ENCODE assay signal across 8 mouse cellular contexts in the genomic region with DNA sequence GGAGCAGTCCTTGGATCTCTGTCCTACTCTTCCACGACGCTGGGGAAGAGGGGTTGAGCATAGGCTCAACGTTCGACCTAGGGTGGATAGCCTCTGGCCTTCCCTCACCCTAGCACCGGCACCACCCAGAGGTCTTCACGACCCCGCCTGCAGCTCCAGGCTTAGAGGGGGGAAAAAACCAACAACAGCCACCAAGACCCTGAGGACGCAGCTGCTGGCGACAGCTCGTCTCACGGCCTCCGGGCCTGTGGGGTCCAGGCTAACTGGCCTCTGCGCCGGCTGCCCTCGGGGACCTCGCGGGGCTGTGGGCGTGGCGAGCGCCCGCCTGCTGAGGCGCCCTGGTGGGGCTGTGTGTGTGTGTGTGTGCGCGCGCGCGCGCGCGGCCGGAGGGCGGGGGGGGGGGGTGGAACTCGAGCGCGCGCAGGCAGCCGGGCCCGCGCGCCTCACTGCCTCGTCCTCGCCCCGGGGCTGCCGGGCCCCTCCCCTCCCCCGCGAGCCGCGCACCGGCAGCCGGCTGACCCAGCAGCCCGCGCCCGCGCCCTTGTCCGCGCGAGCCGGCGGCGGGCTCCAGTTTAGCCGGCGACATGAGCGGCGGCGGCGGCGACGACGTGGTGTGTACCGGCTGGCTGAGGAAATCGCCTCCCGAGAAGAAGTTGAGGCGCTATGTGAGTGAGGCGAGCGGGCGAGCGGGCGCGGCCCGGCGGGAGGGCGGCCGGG. TPM values are rescaled to one million over a fixed set of nuclear protein-coding genes. Genes with fewer than 3 reads are reported as not detected.
DNase-seq lines count a peak whose midpoint lies in the region; ATAC-seq and TF ChIP-seq lines count a peak whose summit lies in the region.

A gene (plus strand): TSS at position 345 of the 717 bp plus-strand sequence.

- H3K9me3 ChIP-seq in embryonic facial prominence, embryonic 14.5 days (ENCODE audit: control insufficient read depth, low read length): no peaks in the 10 kb centered on the region

- ATAC-seq in embryonic facial prominence, embryonic 14.5 days (ENCODE audit: low read depth): peak; percentile 83

- 0 out of 2 replicates have a peak, but pooled peaks have one; percentile 7 for TF ChIP-seq CTCF in heart, adult 2 months (IDR thresholded peaks at IDR 0.05)

- peaks cover 4% of the 10 kb centered on the region; the same call in 1 of the 2 replicates for H3K4me1 ChIP-seq in embryonic facial prominence, embryonic 14.5 days (ENCODE audit: control insufficient read depth, insufficient read depth, low read length)
- H3K4me1 ChIP-seq in heart, adult 2 months (ENCODE audit: control insufficient read depth, insufficient read depth, low read length): peaks cover 14% of the 10 kb centered on the region

- TF ChIP-seq POLR2A in heart, adult 2 months (IDR thresholded peaks at IDR 0.05; ENCODE audit: insufficient read depth, low read depth, low read length): peak; percentile 56

- peak; percentile 18 for DNase-seq in 3T3-L1 (ENCODE audit: low read depth, low spot score)
- DNase-seq in adrenal gland, postnatal 4 days (ENCODE audit: low spot score in 2 of 2): peak; percentile 53 to 61
- DNase-seq in embryonic facial prominence, embryonic 14.5 days (ENCODE audit: low spot score): peak; percentile 75
- DNase-seq in heart, adult 2 months: peak; percentile 86 to 90
- peak; percentile 73 for DNase-seq in kidney, adult 8-10 months
- peak; percentile 85 for DNase-seq in liver
- peak; percentile 12 to 64 for DNase-seq in monocyte, adult 2 months (ENCODE audit: low read depth in 1 of 2, low spot score in 2 of 2)
- peak; percentile 56 to 61 for DNase-seq in spleen, postnatal 36 days (ENCODE audit: low spot score in 2 of 2)

- H3K4me3 ChIP-seq in embryonic facial prominence, embryonic 14.5 days (ENCODE audit: low read depth, low read length): peak within 1 kb of the TSS; percentile 95
- peak within 1 kb of the TSS; percentile 82 for H3K4me3 ChIP-seq in heart, adult 2 months

- no peaks in the 10 kb centered on the region for H3K36me3 ChIP-seq in embryonic facial prominence, embryonic 14.5 days (ENCODE audit: control insufficient read depth, insufficient read depth, low read length)
- H3K36me3 ChIP-seq in heart, adult 2 months (ENCODE audit: control insufficient read depth, insufficient read depth, low read length): peaks cover 6% of the 10 kb centered on the region

- H3K4me2 ChIP-seq in embryonic facial prominence, embryonic 14.5 days (ENCODE audit: low read depth, low read length): peak within 1 kb of the TSS; percentile 84

- intact Hi-C loops in heart, adult 2 months (cut with DNase I): loop anchor here (5.0 kb wide), 2 partner anchors 46 to 106 kb away; no protein-coding TSS in a partner anchor

- 0% methylated on average over 3 of the region's 83 CpGs for WGBS in embryonic facial prominence, embryonic 14.5 days
- WGBS in heart, adult 2 months: 2% methylated on average over 64 of the region's 83 CpGs

- H3K9ac ChIP-seq in embryonic facial prominence, embryonic 14.5 days (ENCODE audit: low read depth, low read length): peak within 1 kb of the TSS; percentile 88
- peak within 1 kb of the TSS; percentile 100 for H3K9ac ChIP-seq in heart, adult 2 months (ENCODE audit: low read depth, low read length)

- H3K79me2 ChIP-seq in heart, adult 2 months (replicated peaks; ENCODE audit: control insufficient read depth, insufficient read depth, low read length): peaks cover 2% of the 10 kb centered on the region; the same call in 1 of the 2 replicates

- no peak for TF ChIP-seq EP300 in heart, adult 2 months (IDR thresholded peaks at IDR 0.05; ENCODE audit: insufficient read depth, low read depth, low read length)

- peak within 1 kb of the TSS; percentile 88 for H3K27ac ChIP-seq in embryonic facial prominence, embryonic 14.5 days (replicated peaks; ENCODE audit: low read depth, low read length)
- H3K27ac ChIP-seq in heart, adult 2 months: peak within 1 kb of the TSS; percentile 97

- H3K27me3 ChIP-seq in embryonic facial prominence, embryonic 14.5 days (replicated peaks; ENCODE audit: control insufficient read depth, insufficient read depth, low read length): no peaks in the 10 kb centered on the region
- H3K27me3 ChIP-seq in heart, adult 2 months (ENCODE audit: control insufficient read depth, insufficient read depth, low read length): no peaks in the 10 kb centered on the region

RNA-seq across cellular contexts. Expression of the gene that starts here (rescaled TPM):
- total RNA-seq in adrenal gland, postnatal 4 days (2021): 10 to 100 TPM; 34.8 to 41.4 TPM
- 6.5 and 7.6 TPM in 2 replicates for polyA plus RNA-seq in embryonic facial prominence, embryonic 14.5 days (2014; fragmentation: Nextera tagmentation; extraction: Ambion mirVana)
- total RNA-seq in heart, adult 2 months (2021): 10 to 100 TPM; 16.4 to 17.6 TPM
- 15.9 and 20.8 TPM in 2 replicates for polyA plus RNA-seq in heart, adult 2 months (2012; rRNA removed)

Comparison
In these comparisons a context has a peak if more than half of its experiments do, and no peak if none do; other contexts are left out.
1. Peak in every context shown above with its lines: DNase-seq, ATAC-seq, H3K4me3 ChIP-seq and H3K27ac ChIP-seq.
2. DNase-seq: peak in every context shown above with its lines; median percentile 88 in heart, adult 2 months; 85 in liver; 75 in embryonic facial prominence, embryonic 14.5 days; 73 in kidney, adult 8-10 months; 58 in spleen, postnatal 36 days; 57 in adrenal gland, postnatal 4 days; 38 in monocyte, adult 2 months; 18 in 3T3-L1.